ENCODE assay signal across 8 mouse cellular contexts in genomic region chr6:136548041-136548770, GRCm38 (mm10). TPM values are rescaled to one million over a fixed set of nuclear protein-coding genes. Genes with fewer than 3 reads are reported as not detected.
DNase-seq lines count a peak whose midpoint lies in the region; ATAC-seq lines count a peak whose summit lies in the region.

No protein-coding gene starts in this region.

- H3K4me2 ChIP-seq in limb, embryonic 12.5 days, result no peak overlapping the region
- no peak overlapping the region for H3K4me2 ChIP-seq in heart, embryonic 12.5 days
- H3K4me2 ChIP-seq in stomach, embryonic 16.5 days (ENCODE audit: low read depth, low read length), result no peak overlapping the region

- H3K4me3 ChIP-seq in limb, embryonic 12.5 days (replicated peaks), result no peak overlapping the region
- H3K4me3 ChIP-seq in limb, embryonic 10.5 days, result no peak overlapping the region
- H3K4me3 ChIP-seq in heart, embryonic 12.5 days, result no peak overlapping the region
- no peak overlapping the region for H3K4me3 ChIP-seq in stomach, embryonic 16.5 days (replicated peaks; ENCODE audit: low read length)

- H3K4me1 ChIP-seq in limb, embryonic 12.5 days (replicated peaks), result peaks cover 19% of the 10 kb centered on the region
- H3K4me1 ChIP-seq in limb, embryonic 10.5 days, result peaks cover 8% of the 10 kb centered on the region
- H3K4me1 ChIP-seq in heart, embryonic 12.5 days (replicated peaks), result peaks cover 28% of the 10 kb centered on the region
- peaks cover 20% of the 10 kb centered on the region for H3K4me1 ChIP-seq in stomach, embryonic 16.5 days (ENCODE audit: control insufficient read depth, insufficient read depth, low read length)

- no peak overlapping the region for H3K9ac ChIP-seq in limb, embryonic 12.5 days (replicated peaks)
- no peak overlapping the region for H3K9ac ChIP-seq in heart, embryonic 12.5 days
- no peak overlapping the region for H3K9ac ChIP-seq in stomach, embryonic 16.5 days (ENCODE audit: low read length)

- no peaks in the 10 kb centered on the region for H3K27me3 ChIP-seq in limb, embryonic 12.5 days
- no peaks in the 10 kb centered on the region for H3K27me3 ChIP-seq in limb, embryonic 10.5 days (ENCODE audit: low read depth, poor library complexity, severe bottlenecking)
- no peaks in the 10 kb centered on the region for H3K27me3 ChIP-seq in heart, embryonic 12.5 days (replicated peaks)
- no peaks in the 10 kb centered on the region for H3K27me3 ChIP-seq in stomach, embryonic 16.5 days (ENCODE audit: control insufficient read depth, insufficient read depth, low read length)

- H3K27ac ChIP-seq in limb, embryonic 12.5 days, result 0 out of 2 replicates have a peak overlapping the region, but pooled peaks have one; percentile 45
- H3K27ac ChIP-seq in limb, embryonic 10.5 days, result no peak overlapping the region
- H3K27ac ChIP-seq in heart, embryonic 12.5 days (ENCODE audit: poor library complexity, severe bottlenecking), result peak overlapping the region; percentile 66
- peak overlapping the region; percentile 66 for H3K27ac ChIP-seq in stomach, embryonic 16.5 days (ENCODE audit: low read length)

- no peaks in the 10 kb centered on the region for H3K9me3 ChIP-seq in limb, embryonic 12.5 days
- no peaks in the 10 kb centered on the region for H3K9me3 ChIP-seq in limb, embryonic 10.5 days (replicated peaks)
- H3K9me3 ChIP-seq in heart, embryonic 12.5 days (replicated peaks), result no peaks in the 10 kb centered on the region
- H3K9me3 ChIP-seq in stomach, embryonic 16.5 days (replicated peaks; ENCODE audit: control insufficient read depth, low read length), result no peaks in the 10 kb centered on the region

- DNase-seq in limb, embryonic 10.5 days (ENCODE audit: low spot score), result no peak
- DNase-seq in cerebellum, postnatal 36 days, result peak; percentile 58 to 77
- peak; percentile 80 for DNase-seq in kidney, postnatal 14 days
- peak; percentile 82 for DNase-seq in lung, postnatal 25 days (ENCODE audit: low spot score)
- DNase-seq in urinary bladder, postnatal 4 days (ENCODE audit: low spot score in 2 of 2), result no peak

- H3K36me3 ChIP-seq in limb, embryonic 12.5 days, result no peaks in the 10 kb centered on the region
- no peaks in the 10 kb centered on the region for H3K36me3 ChIP-seq in limb, embryonic 10.5 days
- no peaks in the 10 kb centered on the region for H3K36me3 ChIP-seq in heart, embryonic 12.5 days
- no peaks in the 10 kb centered on the region for H3K36me3 ChIP-seq in stomach, embryonic 16.5 days (ENCODE audit: control insufficient read depth, insufficient read depth, low read length)

- WGBS in limb, embryonic 12.5 days, result 86% methylated on average over 6 of the region's 6 CpGs
- WGBS in limb, embryonic 10.5 days, result 90% methylated on average over 6 of the region's 6 CpGs
- WGBS in heart, embryonic 12.5 days, result 77% methylated on average over 6 of the region's 6 CpGs
- 53% methylated on average over 6 of the region's 6 CpGs for WGBS in stomach, embryonic 16.5 days

- ATAC-seq in limb, embryonic 12.5 days (ENCODE audit: insufficient number of reproducible peaks, insufficient read depth, low FRiP score, low TSS enrichment, low read depth), result no peak
- ATAC-seq in heart, embryonic 12.5 days (ENCODE audit: insufficient number of reproducible peaks, low FRiP score), result 0 out of 2 replicates have a peak, but pooled peaks have one; percentile 52
- peak; percentile 49; the same call in 1 of the 2 replicates for ATAC-seq in stomach, embryonic 16.5 days (ENCODE audit: insufficient read depth, low FRiP score)

RNA-seq across cellular contexts. Expression of gene Atf7ip, which starts 42.2 kb away (rescaled TPM):
- polyA plus RNA-seq in limb, embryonic 12.5 days (2016; fragmentation: Nextera tagmentation; extraction: Ambion mirVana), result 43.5 and 51.0 TPM in 2 replicates
- polyA plus RNA-seq in limb, embryonic 10.5 days (2016; fragmentation: Nextera tagmentation; extraction: Ambion mirVana), result 40.0 and 49.9 TPM in 2 replicates
- polyA plus RNA-seq in heart, embryonic 12.5 days (2016; fragmentation: Nextera tagmentation; extraction: Ambion mirVana), result 51.0 and 51.5 TPM in 2 replicates
- polyA plus RNA-seq in stomach, embryonic 16.5 days (2015; fragmentation: Nextera tagmentation; extraction: Ambion mirVana), result 30.0 and 34.0 TPM in 2 replicates

Comparison
In these comparisons a context has a peak if more than half of its experiments do, and no peak if none do; other contexts are left out.
1. DNase-seq: peak in cerebellum, postnatal 36 days (2 of 2), kidney, postnatal 14 days (single experiment) and lung, postnatal 25 days (single experiment); none in limb, embryonic 10.5 days (single experiment) and urinary bladder, postnatal 4 days (0 of 2).